Mouse (Mus musculus) lung, embryonic 16.5 days (tissue): ENCODE measurements at regions not wholly inside any gene's neighbourhood (a gene's known extent, or its start where the extent isn't known, plus 50 kb on each side); places are given as distances from the start of the nearest gene placed in this dataset.

ENCODE experiments used
- ATAC-seq: fragments of 200-750 bp; cut with Nextera tagmentation; 2 replicates; pipeline ENCODE4 v1.8.0; 2017; ENCODE audit warnings: low read depth, mild to moderate bottlenecking, moderate library complexity
- H3K27ac ChIP-seq: fragments of 300-500 bp; sonication (generic); 2 replicates; pipeline ENCODE4 v1.5.1; 2014; ENCODE audit warnings: mild to moderate bottlenecking, control low read depth, low read length
- H3K27me3 ChIP-seq: fragments of 300-500 bp; sonication (generic); 2 replicates; pipeline ENCODE4 v1.6.1; 2014; ENCODE audit warnings: low read depth, low read length, mixed read lengths; ENCODE audit not compliant: control insufficient read depth, insufficient read depth
- H3K36me3 ChIP-seq: fragments of 300-500 bp; sonication (generic); 2 replicates; pipeline ENCODE4 v1.6.1; 2014; ENCODE audit warnings: low read length; ENCODE audit not compliant: control insufficient read depth, insufficient read depth
- H3K4me1 ChIP-seq: fragments of 300-500 bp; sonication (generic); replicated peaks from 2 replicates; pipeline ENCODE4 v1.6.1; 2014; ENCODE audit warnings: low read length, mixed read lengths; ENCODE audit not compliant: control insufficient read depth, insufficient read depth
- H3K4me2 ChIP-seq: fragments of 300-500 bp; sonication (generic); 2 replicates; pipeline ENCODE4 v1.6.1; 2014; ENCODE audit warnings: low read depth, low read length, control low read depth
- H3K4me3 ChIP-seq: fragments of 300-500 bp; sonication (generic); 2 replicates; pipeline ENCODE4 v1.5.1; 2014; ENCODE audit warnings: mild to moderate bottlenecking, low read length, control low read depth
- H3K9ac ChIP-seq: fragments of 300-500 bp; sonication (generic); 2 replicates; pipeline ENCODE4 v1.6.1; 2014; ENCODE audit warnings: low read length, control low read depth
- H3K9me3 ChIP-seq: fragments of 300-500 bp; sonication (generic); 2 replicates; pipeline ENCODE4 v1.6.1; 2016; ENCODE audit warnings: low read length; ENCODE audit not compliant: control insufficient read depth
- WGBS: fragments of 180-500 bp; shearing (Covaris S2); extraction: QIAGEN DNeasy Blood & Tissue Kit; methylation state at CpG from one replicate; pipeline ENCODE4 v1.1.7; 2014; 5-methylcytosine and 5-hydroxymethylcytosine counted together

DNA sequence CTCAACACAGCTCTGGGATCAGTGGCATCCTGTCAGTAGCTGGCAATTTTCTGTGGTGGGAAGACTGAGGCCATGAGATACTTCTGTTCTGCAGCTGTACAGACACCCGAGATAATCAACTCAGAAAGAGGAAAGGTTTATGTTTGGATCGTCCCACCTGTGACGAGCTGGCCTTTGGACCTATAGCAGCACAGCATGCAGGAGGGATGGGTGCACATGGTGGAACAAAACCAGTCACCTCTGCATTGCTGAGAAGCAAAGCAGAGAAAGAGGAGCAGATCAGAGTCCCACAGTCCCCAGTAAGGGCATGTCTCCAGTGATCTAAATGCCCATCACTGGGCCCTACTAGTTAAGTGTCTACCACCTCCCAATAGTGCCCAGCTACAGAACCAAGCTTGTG, 76.9 kb upstream of the Galnt15 start:
- H3K4me2 ChIP-seq: no peak overlapping the region
- H3K9me3 ChIP-seq: no peaks in the 10 kb centered on the region
- H3K27ac ChIP-seq: no peak overlapping the region
- H3K4me3 ChIP-seq: no peak overlapping the region
- 64% methylated on average over 3 of the region's 3 CpGs for WGBS
- H3K4me1 ChIP-seq: peaks cover 3% of the 10 kb centered on the region; the same call in 1 of the 2 replicates
- H3K27me3 ChIP-seq: no peaks in the 10 kb centered on the region
- ATAC-seq: no peak
- H3K36me3 ChIP-seq: no peaks in the 10 kb centered on the region
- no peak overlapping the region for H3K9ac ChIP-seq

DNA sequence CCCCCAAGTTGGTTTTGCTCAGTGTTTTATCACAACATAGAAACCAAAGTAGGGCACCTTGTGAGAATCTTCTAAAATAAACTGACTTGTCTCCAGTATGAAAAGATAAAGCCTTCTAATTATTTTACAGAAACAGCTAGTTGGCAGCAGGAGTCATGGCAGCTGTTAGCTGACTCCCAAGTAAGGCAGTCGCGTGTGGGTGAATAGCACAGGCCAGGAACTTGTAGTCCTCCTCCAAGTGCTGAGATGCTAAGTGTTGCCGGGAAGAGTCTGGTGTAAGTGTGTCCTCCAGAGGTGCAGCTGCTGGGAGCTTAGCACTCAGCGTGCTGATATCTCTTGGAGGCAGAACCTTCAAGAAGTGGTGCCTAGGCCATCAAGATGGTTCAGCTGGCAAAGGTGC, 75.0 kb upstream of the Galnt15 start:
- Histone ChIP-seq H3K9ac (no peak overlapping the region), H3K36me3 (no peaks in the 10 kb centered on the region), H3K4me1 (peaks cover 3% of the 10 kb centered on the region; the same call in 1 of the 2 replicates), H3K27me3 (no peaks in the 10 kb centered on the region), H3K4me2 (no peak overlapping the region), H3K9me3 (no peaks in the 10 kb centered on the region), H3K27ac (no peak overlapping the region), H3K4me3 (no peak overlapping the region)
- ATAC-seq: no peak
- WGBS: 66% methylated on average over 4 of the region's 4 CpGs

DNA sequence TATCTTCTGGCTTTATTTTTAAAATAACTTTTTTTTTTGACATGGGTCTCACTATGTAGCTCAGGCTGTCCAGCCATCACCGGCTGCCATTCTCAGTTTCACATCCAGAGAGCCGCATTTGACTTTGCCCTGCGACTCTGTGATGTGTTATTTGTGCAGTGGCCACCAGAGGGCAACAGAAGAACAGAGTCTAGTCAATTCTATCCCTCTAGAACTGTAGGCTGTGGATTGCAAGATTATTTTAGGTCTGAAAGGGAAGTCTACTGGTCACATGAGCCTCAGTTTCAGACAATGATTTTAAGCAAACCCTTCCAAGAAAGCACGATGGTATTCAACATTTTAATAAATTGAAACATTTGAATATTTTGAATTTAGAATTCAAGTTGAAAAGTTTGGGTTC, 73.8 kb upstream of the Galnt15 start:
- Histone ChIP-seq H3K9ac (no peak overlapping the region), H3K4me1 (peaks cover 3% of the 10 kb centered on the region; the same call in 1 of the 2 replicates), H3K4me2 (no peak overlapping the region), H3K27ac (no peak overlapping the region), H3K9me3 (no peaks in the 10 kb centered on the region), H3K36me3 (no peaks in the 10 kb centered on the region), H3K4me3 (no peak overlapping the region), H3K27me3 (no peaks in the 10 kb centered on the region)
- peak; percentile 57; the same call in 1 of the 2 replicates for ATAC-seq
- WGBS: under 1% methylated on average over 4 of the region's 4 CpGs

DNA sequence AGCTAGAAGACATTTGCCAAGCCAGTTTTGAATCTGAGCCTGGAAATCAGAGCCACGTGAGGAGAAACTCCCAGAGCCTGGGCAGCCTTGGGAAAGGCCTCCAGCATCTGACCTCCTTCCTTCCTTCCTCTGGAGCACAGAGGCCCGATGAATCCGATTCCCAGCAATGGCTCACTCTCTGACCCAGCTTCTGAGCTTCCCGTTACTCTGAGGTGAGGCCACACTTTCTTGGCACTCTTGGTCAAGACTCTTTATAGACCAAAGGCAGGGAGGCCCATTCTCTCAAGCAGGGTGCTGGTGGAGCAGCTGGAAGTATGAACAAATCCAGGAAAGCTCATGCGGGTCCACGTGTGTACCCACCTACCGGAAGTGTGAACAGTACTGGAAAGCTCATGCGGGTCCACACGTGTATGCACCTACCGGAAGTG, 71.6 kb upstream of the Galnt15 start:
- Histone ChIP-seq H3K27ac (no peak overlapping the region), H3K4me2 (no peak overlapping the region), H3K36me3 (no peaks in the 10 kb centered on the region), H3K4me1 (no peaks in the 10 kb centered on the region), H3K9me3 (no peaks in the 10 kb centered on the region), H3K9ac (no peak overlapping the region), H3K4me3 (no peak overlapping the region), H3K27me3 (no peaks in the 10 kb centered on the region)
- 77% methylated on average over 10 of the region's 10 CpGs for WGBS
- no peak for ATAC-seq

DNA sequence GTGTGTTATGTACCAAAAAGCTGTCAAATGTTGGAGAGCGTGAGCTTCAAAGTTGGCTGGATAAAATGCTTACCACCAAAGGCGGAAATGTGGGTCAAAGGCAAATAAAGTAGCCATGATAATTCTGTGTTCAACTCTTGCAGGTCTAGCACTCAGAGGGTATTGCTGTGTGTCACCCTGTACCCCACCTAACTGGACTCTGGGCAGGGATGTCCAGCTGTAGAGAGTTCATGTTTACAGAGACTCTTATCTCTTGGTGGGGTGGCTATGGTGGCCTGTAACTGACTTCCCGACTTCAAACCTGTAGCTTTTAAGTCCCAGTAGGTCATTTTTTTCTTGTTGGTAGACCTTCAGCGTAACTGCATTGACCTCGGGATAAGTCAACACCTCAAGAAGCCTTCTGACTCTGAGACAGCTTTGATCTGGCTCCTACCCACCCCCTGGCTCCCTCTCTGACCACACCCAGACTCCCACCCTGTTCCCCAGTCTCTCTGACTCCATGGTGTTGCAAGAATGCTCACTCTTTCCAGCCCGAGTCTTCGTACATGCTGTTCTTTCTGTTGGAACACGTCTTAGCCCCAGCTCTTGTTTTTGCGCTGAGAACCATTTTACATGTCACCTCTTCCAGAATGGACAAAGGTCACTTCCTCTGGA, 68.5 kb upstream of the Galnt15 start:
- no peak overlapping the region for H3K27ac ChIP-seq
- H3K27me3 ChIP-seq: no peaks in the 10 kb centered on the region
- no peak overlapping the region for H3K4me3 ChIP-seq
- 59% methylated on average over 9 of the region's 9 CpGs for WGBS
- H3K36me3 ChIP-seq: no peaks in the 10 kb centered on the region
- no peak for ATAC-seq
- no peak overlapping the region for H3K4me2 ChIP-seq
- H3K4me1 ChIP-seq: peaks cover 11% of the 10 kb centered on the region
- H3K9ac ChIP-seq: no peak overlapping the region
- no peaks in the 10 kb centered on the region for H3K9me3 ChIP-seq

DNA sequence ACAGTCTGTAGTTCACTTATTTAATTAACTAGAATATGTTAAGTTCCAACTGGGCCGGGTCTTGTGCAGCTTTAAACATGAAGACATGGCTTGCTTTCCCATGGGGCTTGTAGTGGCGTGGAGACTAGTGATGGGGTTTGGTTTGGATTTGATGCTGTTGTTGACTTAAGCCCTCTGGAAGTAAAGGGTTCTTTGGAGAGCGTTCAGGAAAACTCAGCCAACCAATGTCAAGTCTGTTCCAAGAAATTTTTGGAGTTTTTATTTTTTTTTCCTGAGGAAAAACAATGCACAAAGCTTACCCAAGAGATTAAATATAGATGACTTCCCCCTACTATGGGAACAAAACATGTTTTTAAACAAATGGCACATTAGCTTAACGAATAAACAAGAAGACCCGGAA, 67.3 kb upstream of the Galnt15 start:
- peak; percentile 57; the same call in 1 of the 2 replicates for ATAC-seq
- peaks cover 11% of the 10 kb centered on the region for H3K4me1 ChIP-seq
- H3K4me3 ChIP-seq: no peak overlapping the region
- 54% methylated on average over 5 of the region's 5 CpGs for WGBS
- H3K27ac ChIP-seq: peak overlapping the region; percentile 53
- no peaks in the 10 kb centered on the region for H3K9me3 ChIP-seq
- no peaks in the 10 kb centered on the region for H3K27me3 ChIP-seq
- no peak overlapping the region for H3K9ac ChIP-seq
- H3K4me2 ChIP-seq: no peak overlapping the region
- no peaks in the 10 kb centered on the region for H3K36me3 ChIP-seq

DNA sequence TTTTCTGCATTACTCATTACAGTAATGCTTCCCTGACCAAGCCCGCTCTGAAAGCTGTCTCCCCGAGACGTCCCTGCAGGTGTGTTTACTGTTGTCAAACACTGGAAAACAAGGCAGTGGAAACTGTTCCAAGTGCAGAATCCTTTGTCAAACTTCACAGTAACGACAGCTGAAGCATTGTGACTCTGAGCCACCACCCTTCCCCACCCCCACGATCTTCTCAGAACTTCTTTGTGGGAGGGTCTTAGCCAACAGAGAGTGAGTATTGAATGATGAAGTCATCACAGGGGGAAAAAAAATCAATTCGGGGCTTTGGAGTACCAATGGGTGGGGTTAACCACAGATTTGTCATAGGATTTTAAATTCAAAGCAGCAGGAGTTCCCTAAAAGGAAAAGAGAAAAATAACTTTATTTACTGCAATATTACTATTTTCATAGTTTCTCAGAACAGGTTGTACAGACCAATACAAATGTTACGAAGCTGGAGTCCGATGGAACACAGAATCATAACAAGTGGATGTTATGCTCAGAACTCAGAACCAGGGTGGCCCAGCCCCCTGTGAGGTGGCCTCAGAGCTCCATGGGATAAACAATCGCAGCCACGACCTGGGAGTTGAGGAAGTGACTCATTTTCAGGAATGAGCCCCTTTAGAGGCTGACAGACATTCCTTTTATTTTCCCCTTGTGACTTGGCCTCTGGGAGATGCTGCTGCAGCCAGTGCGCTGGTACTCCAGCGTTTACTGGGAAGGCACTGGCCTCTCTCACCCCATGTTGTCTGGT, 65.5 kb upstream of the Galnt15 start:
- no peak overlapping the region for H3K9ac ChIP-seq
- H3K4me2 ChIP-seq: no peak overlapping the region
- no peaks in the 10 kb centered on the region for H3K9me3 ChIP-seq
- no peaks in the 10 kb centered on the region for H3K27me3 ChIP-seq
- no peaks in the 10 kb centered on the region for H3K36me3 ChIP-seq
- WGBS: 27% methylated on average over 12 of the region's 12 CpGs
- H3K4me1 ChIP-seq: peaks cover 11% of the 10 kb centered on the region
- H3K4me3 ChIP-seq: no peak overlapping the region
- ATAC-seq: peak; percentile 71
- peak overlapping the region; percentile 44 for H3K27ac ChIP-seq

DNA sequence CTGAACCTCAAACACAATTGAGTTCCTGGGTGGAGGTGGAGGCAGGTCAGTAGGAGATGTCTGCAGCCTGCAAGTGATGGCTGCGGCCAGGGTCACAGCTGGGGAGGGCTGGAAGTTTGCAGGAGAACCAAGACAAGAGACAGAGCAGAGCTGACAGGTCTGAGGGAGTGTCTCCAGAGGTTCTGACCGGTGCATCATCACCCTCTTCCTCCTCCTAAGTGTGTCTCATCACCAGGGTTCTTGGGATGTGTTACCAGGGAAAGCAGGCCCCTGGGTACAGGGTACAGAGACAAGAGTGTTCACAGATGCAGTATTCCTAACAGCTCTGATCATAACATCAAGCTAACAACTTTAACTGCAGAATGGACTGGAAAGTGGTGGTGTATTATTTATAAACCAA, 64.7 kb upstream of the Galnt15 start:
- H3K27ac ChIP-seq: peak overlapping the region; percentile 44
- no peak for ATAC-seq
- H3K36me3 ChIP-seq: no peaks in the 10 kb centered on the region
- WGBS: 64% methylated on average over 2 of the region's 2 CpGs
- H3K4me1 ChIP-seq: peaks cover 11% of the 10 kb centered on the region
- H3K4me2 ChIP-seq: no peak overlapping the region
- no peak overlapping the region for H3K4me3 ChIP-seq
- no peak overlapping the region for H3K9ac ChIP-seq
- H3K9me3 ChIP-seq: no peaks in the 10 kb centered on the region
- no peaks in the 10 kb centered on the region for H3K27me3 ChIP-seq

DNA sequence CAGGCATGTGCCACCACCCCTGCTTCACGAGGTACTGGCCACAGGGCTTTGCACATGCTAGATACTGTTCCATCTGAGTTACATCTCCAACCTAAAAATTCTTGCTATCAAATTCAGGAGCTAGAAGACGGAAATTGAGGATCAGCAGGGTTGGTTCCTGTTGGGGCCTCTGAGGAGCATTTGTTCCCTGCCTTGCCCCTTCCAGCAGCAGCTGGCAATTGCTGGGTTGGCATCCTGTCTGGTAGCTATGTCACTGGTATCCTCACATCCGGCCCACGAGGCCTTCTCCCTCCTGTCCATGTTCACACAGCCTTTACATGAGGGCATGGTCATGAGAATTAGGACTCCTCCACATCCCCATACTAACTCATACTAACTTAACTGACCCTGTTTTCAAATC, 64.0 kb upstream of the Galnt15 start:
- Histone ChIP-seq H3K4me3 (no peak overlapping the region), H3K4me2 (no peak overlapping the region), H3K36me3 (no peaks in the 10 kb centered on the region), H3K27ac (no peak overlapping the region), H3K9me3 (no peaks in the 10 kb centered on the region), H3K27me3 (no peaks in the 10 kb centered on the region), H3K4me1 (peaks cover 11% of the 10 kb centered on the region), H3K9ac (no peak overlapping the region)
- no peak for ATAC-seq
- 65% methylated on average over 4 of the region's 4 CpGs for WGBS
